Mouse (Mus musculus): ENCODE measurements around the gene Klhl10. TPM values are rescaled to one million over a fixed set of nuclear protein-coding genes. Genes with fewer than 3 reads are reported as not detected.

The Klhl10 gene
- 0.27 and 0.57 TPM in 2 replicates for polyA plus RNA-seq (2012; rRNA removed; ENCODE audit: low replicate concordance)

DNA sequence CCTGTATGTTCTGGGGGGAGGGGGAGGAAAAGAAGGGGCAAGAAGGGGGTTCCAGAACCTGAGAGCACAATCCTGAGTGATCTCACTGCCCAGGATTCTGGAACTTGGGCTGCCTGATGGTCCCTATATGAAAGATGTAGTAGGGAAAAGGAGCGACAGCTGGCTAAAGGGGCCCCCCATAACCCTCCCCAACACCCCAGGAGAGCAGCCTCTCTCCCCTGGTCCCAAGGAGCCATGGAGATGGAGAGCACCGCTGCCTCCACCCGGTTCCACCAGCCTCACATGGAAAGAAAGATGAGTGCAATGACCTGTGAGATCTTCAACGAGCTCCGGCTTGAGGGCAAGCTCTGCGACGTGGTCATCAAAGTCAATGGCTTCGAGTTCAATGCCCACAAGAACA is at the start of gene Klhl10, which contains the start of gene Nt5c3b:
Klhl10 (plus strand) TSS at position 121 of the 400 bp plus-strand sequence.
Nt5c3b (minus strand) TSS at position 12 of the 400 bp plus-strand sequence.

DNA sequence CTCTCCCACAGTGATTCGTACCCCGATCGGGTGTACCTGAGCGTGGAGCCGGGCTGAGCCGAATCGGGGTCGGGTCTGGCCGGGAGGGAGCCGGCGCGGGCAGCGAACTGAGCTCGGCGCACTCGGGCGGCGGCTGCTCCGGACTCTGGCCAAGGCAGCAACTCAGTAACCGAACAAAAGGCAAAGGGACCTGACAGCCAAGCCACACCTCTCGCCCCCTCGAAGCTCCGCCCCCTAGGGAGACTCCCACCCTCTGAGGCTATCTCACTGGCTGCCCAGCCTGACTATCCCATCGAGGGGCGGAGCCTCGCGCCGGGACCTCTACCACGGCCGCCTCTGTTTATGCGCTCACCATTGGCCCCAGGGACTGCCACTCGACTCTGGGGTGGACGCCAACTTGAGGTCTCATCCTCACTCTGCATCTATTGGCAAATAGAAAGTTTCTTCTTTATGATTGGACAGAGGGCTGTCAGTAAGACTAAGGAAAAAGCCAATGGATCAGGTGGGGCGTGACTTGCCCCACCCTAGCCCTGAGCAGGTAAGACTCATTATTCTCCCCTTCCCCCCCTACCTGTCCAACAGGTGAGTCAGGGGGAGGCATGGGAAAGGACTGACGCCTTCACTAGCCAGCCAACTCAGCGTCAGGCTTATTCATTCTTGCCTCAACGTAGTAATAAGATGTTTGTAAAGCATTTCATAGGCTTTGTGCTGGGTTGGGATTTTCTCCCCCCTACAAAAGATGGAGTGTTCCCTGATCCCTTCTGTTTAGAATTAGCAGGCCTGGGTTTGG is 43.9 kb upstream of the Klhl10 start, which contains the start of gene Jup:
Jup (minus strand) TSS at position 164 of the 790 bp plus-strand sequence.

DNA sequence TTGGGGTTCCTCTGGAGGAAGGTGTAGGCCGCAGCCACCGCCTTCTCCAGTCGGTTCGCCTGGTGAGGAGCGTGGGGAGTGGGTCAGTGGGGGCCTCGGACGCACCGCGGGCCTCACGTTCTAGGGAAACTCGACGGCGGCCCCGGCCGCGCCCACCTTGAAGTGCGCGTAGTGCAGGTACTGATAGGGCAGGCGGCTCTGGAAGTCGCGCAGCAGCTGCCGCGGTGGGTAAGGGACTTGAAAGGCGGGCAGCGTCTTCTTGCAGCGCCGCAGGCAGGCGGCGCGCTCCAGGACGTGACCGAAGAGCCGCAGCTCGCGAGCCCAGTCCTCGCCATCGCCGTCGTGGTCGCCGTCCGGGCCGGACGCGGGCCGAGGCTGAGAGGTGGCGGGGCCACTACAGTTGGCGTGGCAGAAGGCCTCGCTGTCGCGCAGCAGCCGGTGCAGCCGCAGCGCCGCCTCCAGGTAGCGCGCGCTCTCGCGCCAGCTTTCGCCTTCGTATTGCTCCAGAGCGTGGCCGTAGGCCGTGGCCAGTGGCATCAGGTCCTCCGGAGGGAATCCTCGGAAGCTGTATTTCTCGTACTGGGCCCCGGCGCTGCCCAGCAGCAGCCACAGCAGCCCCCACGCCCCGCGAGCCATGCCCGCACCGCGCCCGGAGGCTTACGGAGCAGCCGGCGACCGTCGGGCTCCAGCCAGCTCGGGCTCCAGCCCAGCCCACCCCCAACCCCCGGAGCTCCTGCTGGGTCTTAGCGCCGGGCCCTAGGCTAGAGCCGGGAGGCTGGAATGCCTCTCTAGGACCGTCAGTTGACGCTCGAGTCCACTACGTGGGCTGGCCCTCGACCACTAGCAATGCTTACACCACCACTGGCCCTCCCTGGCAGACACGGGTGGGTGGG is 27.4 kb upstream of the Klhl10 start, which contains the start of gene P3h4:
P3h4 (minus strand) TSS at position 816 of the 893 bp plus-strand sequence.

DNA sequence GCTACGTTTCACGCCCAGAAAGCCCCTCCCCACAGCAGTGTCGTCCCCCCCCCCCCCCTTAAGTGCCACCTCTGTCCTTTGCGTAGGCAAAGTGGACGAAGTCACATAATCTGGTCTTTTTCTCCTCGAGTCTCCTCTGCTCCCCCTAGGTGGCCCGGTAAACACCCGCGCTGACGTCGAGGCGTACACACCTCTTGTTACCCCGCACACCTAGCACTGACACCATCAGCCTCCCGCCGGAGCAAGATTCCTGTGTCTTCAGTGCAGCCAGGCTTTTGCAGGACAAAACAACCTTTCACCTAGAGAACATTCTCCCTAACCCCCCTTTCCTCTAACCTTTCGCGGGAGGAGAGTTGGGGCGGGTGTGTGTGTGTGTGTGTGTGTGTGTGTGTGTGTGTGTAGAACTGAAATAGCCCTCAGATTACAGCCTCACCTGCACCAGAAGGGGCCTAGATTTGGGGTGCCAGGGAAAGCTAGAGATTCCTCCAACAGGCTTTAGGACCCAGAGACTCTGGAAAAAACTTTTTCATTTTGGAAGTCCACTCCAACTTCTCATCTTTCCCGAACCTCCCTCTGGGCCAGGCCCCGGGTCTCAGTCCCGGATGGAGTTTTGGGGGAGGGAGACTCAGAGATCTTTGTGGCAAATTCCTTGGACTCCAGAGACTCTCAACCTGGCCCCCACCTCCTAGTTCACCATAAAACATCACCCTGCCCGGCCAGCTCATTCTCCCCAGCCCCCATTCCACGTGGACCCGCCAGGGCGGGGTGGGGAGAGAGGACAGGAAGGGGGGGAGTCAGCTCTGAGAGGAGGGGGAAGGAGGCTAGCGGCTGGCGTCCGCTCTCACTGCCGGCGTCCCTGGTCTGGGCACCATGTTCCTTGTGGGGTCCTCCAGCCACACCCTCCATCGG is 26.5 kb upstream of the Klhl10 start, which contains the start of gene Fkbp10:
Fkbp10 (plus strand) TSS at position 784 of the 909 bp plus-strand sequence.

GRCm38 (mm10) chr11:100472197-100472934 is 30.6 kb downstream of the Klhl10 start, which contains the start of gene Klhl11:
Klhl11 (minus strand) TSS chr11:100472741.

Other genes with a start within 250 kb of the Klhl10 start
- not detected in 2 replicates for gene Krt9, start 248.7 kb upstream of the Klhl10 start, polyA plus RNA-seq (2012; rRNA removed; ENCODE audit: low replicate concordance)
- 52.1 and 78.7 TPM in 2 replicates for gene Krt14, start 234.4 kb upstream of the Klhl10 start, polyA plus RNA-seq (2012; rRNA removed; ENCODE audit: low replicate concordance)
- gene Krt16, start 193.0 kb upstream of the Klhl10 start, polyA plus RNA-seq (2012; rRNA removed; ENCODE audit: low replicate concordance): not detected in 2 replicates
- gene Krt17, start 180.9 kb upstream of the Klhl10 start, polyA plus RNA-seq (2012; rRNA removed; ENCODE audit: low replicate concordance): 34.7 and 41.4 TPM in 2 replicates
- gene Krt42, start 172.0 kb upstream of the Klhl10 start, polyA plus RNA-seq (2012; rRNA removed; ENCODE audit: low replicate concordance): 0.07 and 0.12 TPM in 2 replicates
- 105 and 139 TPM in 2 replicates for gene Eif1, start 122.0 kb upstream of the Klhl10 start, polyA plus RNA-seq (2012; rRNA removed; ENCODE audit: low replicate concordance)
- not detected in 2 replicates for gene Gast, start 107.5 kb upstream of the Klhl10 start, polyA plus RNA-seq (2012; rRNA removed; ENCODE audit: low replicate concordance)
- gene Hap1, start 85.8 kb upstream of the Klhl10 start, polyA plus RNA-seq (2012; rRNA removed; ENCODE audit: low replicate concordance): 11.5 and 15.2 TPM in 2 replicates
- gene Jup, start 44.2 kb upstream of the Klhl10 start, polyA plus RNA-seq (2012; rRNA removed; ENCODE audit: low replicate concordance): 197 and 231 TPM in 2 replicates
- gene P3h4, start 27.1 kb upstream of the Klhl10 start, polyA plus RNA-seq (2012; rRNA removed; ENCODE audit: low replicate concordance): 22.4 and 40.4 TPM in 2 replicates
- gene Fkbp10, start 26.2 kb upstream of the Klhl10 start, polyA plus RNA-seq (2012; rRNA removed; ENCODE audit: low replicate concordance): 45.8 and 58.9 TPM in 2 replicates
- 30.1 and 47.6 TPM in 2 replicates for gene Nt5c3b, start 109 bp upstream of the Klhl10 start, polyA plus RNA-seq (2012; rRNA removed; ENCODE audit: low replicate concordance)
- gene Klhl11, start 30.8 kb downstream of the Klhl10 start, polyA plus RNA-seq (2012; rRNA removed; ENCODE audit: low replicate concordance): 3.1 and 5.7 TPM in 2 replicates
- gene Acly, start 86.1 kb downstream of the Klhl10 start, polyA plus RNA-seq (2012; rRNA removed; ENCODE audit: low replicate concordance): 897 and 934 TPM in 2 replicates
- 1.0 and 2.6 TPM in 2 replicates for gene Ttc25, start 103.7 kb downstream of the Klhl10 start, polyA plus RNA-seq (2012; rRNA removed; ENCODE audit: low replicate concordance)
- gene Cnp, start 133.0 kb downstream of the Klhl10 start, polyA plus RNA-seq (2012; rRNA removed; ENCODE audit: low replicate concordance): 42.6 and 64.4 TPM in 2 replicates
- gene Nkiras2, start 177.3 kb downstream of the Klhl10 start, polyA plus RNA-seq (2012; rRNA removed; ENCODE audit: low replicate concordance): 61.2 and 75.2 TPM in 2 replicates
- 25.5 and 53.3 TPM in 2 replicates for gene Dnajc7, start 178.3 kb downstream of the Klhl10 start, polyA plus RNA-seq (2012; rRNA removed; ENCODE audit: low replicate concordance)

Measured in mammary gland, adult 2 months (tissue).